Mouse (Mus musculus): Measurements from ENCODE around the gene Vmn1r210. TPM values are rescaled to one million over a fixed set of nuclear protein-coding genes. Genes with fewer than 3 reads are reported as not detected.

Vmn1r210 gene
- polyA plus RNA-seq, 1 experiment = not detected

Other genes starting within 250 kb of the Vmn1r210 start
- not detected in 2 replicates for gene Vmn1r205, start 238.3 kb downstream of the Vmn1r210 start, polyA plus RNA-seq (2012)
- not detected in 2 replicates for gene Vmn1r206, start 207.1 kb downstream of the Vmn1r210 start, polyA plus RNA-seq (2012)
- not detected in 2 replicates for gene Vmn1r207-ps, start 101.7 kb downstream of the Vmn1r210 start, polyA plus RNA-seq (2012)
- 0.01 TPM in 1 of 2 replicates, not detected in the other for gene Vmn1r208, start 53.9 kb downstream of the Vmn1r210 start, polyA plus RNA-seq (2012)
- gene Vmn1r209, start 21.7 kb downstream of the Vmn1r210 start, polyA plus RNA-seq (2012) = not detected in 2 replicates
- gene Vmn1r211, start 26.2 kb upstream of the Vmn1r210 start, polyA plus RNA-seq (2012) = 0.01 TPM in 1 of 2 replicates, not detected in the other
- gene Vmn1r212, start 52.9 kb upstream of the Vmn1r210 start, polyA plus RNA-seq (2012) = not detected in 2 replicates
- gene Vmn1r213, start 176.3 kb upstream of the Vmn1r210 start, polyA plus RNA-seq (2012) = not detected in 2 replicates
- gene Vmn1r214, start 199.1 kb upstream of the Vmn1r210 start, polyA plus RNA-seq (2012) = not detected in 2 replicates
- not detected in 2 replicates for gene Vmn1r215, start 236.7 kb upstream of the Vmn1r210 start, polyA plus RNA-seq (2012)

Data from erythroblast, embryonic 14.5 days (primary cell).